Mouse (Mus musculus) midbrain, embryonic 15.5 days (tissue): Measurements from ENCODE around the gene Txnrd1. TPM values are rescaled to one million over a fixed set of nuclear protein-coding genes. Genes with fewer than 3 reads are reported as not detected.

Experiments used
- ATAC-seq: fragments of 200-750 bp; cut with Nextera tagmentation; replicated peaks from 2 replicates; pipeline ENCODE4 v1.8.0; 2017; ENCODE audit warnings: moderate TSS enrichment
- H3K27ac ChIP-seq: fragments of 300-500 bp; sonication (generic); 2 replicates; pipeline ENCODE4 v1.5.1; 2015; ENCODE audit warnings: mild to moderate bottlenecking, inconsistent platforms
- H3K27me3 ChIP-seq: fragments of 300-500 bp; sonication (generic); replicated peaks from 2 replicates; pipeline ENCODE4 v1.6.1; 2015; ENCODE audit warnings: inconsistent platforms
- H3K36me3 ChIP-seq: fragments of 300-500 bp; sonication (generic); replicated peaks from 2 replicates; pipeline ENCODE4 v1.6.1; 2015; ENCODE audit warnings: inconsistent platforms
- H3K4me1 ChIP-seq: fragments of 300-500 bp; sonication (generic); 2 replicates; pipeline ENCODE4 v1.6.1; 2015; ENCODE audit warnings: inconsistent platforms
- H3K4me2 ChIP-seq: fragments of 300-500 bp; sonication (generic); 2 replicates; pipeline ENCODE4 v1.6.1; 2015; ENCODE audit warnings: inconsistent platforms, mild to moderate bottlenecking, moderate library complexity
- H3K4me3 ChIP-seq: fragments of 300-500 bp; sonication (generic); 2 replicates; pipeline ENCODE4 v1.5.1; 2015; ENCODE audit warnings: mild to moderate bottlenecking, inconsistent platforms
- H3K9ac ChIP-seq: fragments of 300-500 bp; sonication (generic); 2 replicates; pipeline ENCODE4 v1.6.1; 2015; ENCODE audit warnings: mild to moderate bottlenecking, inconsistent platforms
- H3K9me3 ChIP-seq: fragments of 300-500 bp; sonication (generic); 2 replicates; pipeline ENCODE4 v1.6.1; 2016; ENCODE audit warnings: inconsistent platforms
- WGBS: fragments of 180-500 bp; shearing (Covaris S2); methylation state at CpG from one replicate; pipeline ENCODE4 v1.1.7; 2015; ENCODE audit warnings: mixed read lengths; 5-methylcytosine and 5-hydroxymethylcytosine counted together
- polyA plus RNA-seq: library from polyadenylated mRNA; unstranded; fragments of >200 nt; fragmentation: Nextera tagmentation; extraction: Ambion mirVana; gene quantifications from 2 replicates; pipeline ENCODE4 v1.2.1, GENCODE M21; 2015

Gene Txnrd1
- polyA plus RNA-seq, 1 experiment from 2014 or later, result 113 TPM

- H3K27me3 ChIP-seq, result no peaks in the 10 kb centered on the region
- H3K9me3 ChIP-seq, result no peaks in the 10 kb centered on the region
- peaks cover 8% of the 10 kb centered on the region; the same call in 1 of the 2 replicates for H3K36me3 ChIP-seq
- H3K9ac ChIP-seq, result no peak overlapping the region
- WGBS, result 6% methylated on average over 7 of the region's 7 CpGs
- no peak overlapping the region for H3K4me2 ChIP-seq
- H3K27ac ChIP-seq, result peak overlapping the region; percentile 47; the same call in 1 of the 2 replicates
- H3K4me1 ChIP-seq, result peaks cover 20% of the 10 kb centered on the region
- ATAC-seq, result peak; percentile 43; the same call in 1 of the 2 replicates
- H3K4me3 ChIP-seq, result no peak overlapping the region
Measured at GRCm38 (mm10) chr10:82901436-82901835, 67.7 kb downstream of the Txnrd1 start.

GRCm38 (mm10) chr10:82908526-82908925, 74.8 kb downstream of the Txnrd1 start:
- Histone ChIP-seq H3K27ac (no peak overlapping the region), H3K36me3 (no peaks in the 10 kb centered on the region), H3K4me3 (no peak overlapping the region), H3K9me3 (no peaks in the 10 kb centered on the region), H3K4me2 (no peak overlapping the region), H3K4me1 (peaks cover 5% of the 10 kb centered on the region; the same call in 1 of the 2 replicates), H3K9ac (no peak overlapping the region), H3K27me3 (no peaks in the 10 kb centered on the region)
- no peak for ATAC-seq
- WGBS, result 91% methylated on average over 7 of the region's 7 CpGs

GRCm38 (mm10) chr10:82909382-82909781, 75.6 kb downstream of the Txnrd1 start:
- peak; percentile 76 for ATAC-seq
- H3K4me1 ChIP-seq, result peaks cover 5% of the 10 kb centered on the region; the same call in 1 of the 2 replicates
- 0 out of 2 replicates have a peak overlapping the region, but pooled peaks have one; percentile 14 for H3K4me3 ChIP-seq
- H3K9ac ChIP-seq, result no peak overlapping the region; the same call in 1 of the 2 replicates
- no peak overlapping the region for H3K27ac ChIP-seq
- H3K9me3 ChIP-seq, result no peaks in the 10 kb centered on the region
- 15% methylated on average over 9 of the region's 9 CpGs for WGBS
- H3K27me3 ChIP-seq, result no peaks in the 10 kb centered on the region
- no peaks in the 10 kb centered on the region for H3K36me3 ChIP-seq
- peak overlapping the region; percentile 40 for H3K4me2 ChIP-seq

GRCm38 (mm10) chr10:82910198-82910597, 76.4 kb downstream of the Txnrd1 start:
- Histone ChIP-seq H3K9ac (no peak overlapping the region), H3K9me3 (no peaks in the 10 kb centered on the region), H3K4me1 (peaks cover 5% of the 10 kb centered on the region; the same call in 1 of the 2 replicates), H3K27me3 (no peaks in the 10 kb centered on the region), H3K4me3 (no peak overlapping the region), H3K36me3 (no peaks in the 10 kb centered on the region), H3K4me2 (no peak overlapping the region), H3K27ac (no peak overlapping the region)
- no peak for ATAC-seq
- WGBS, result 77% methylated on average over 3 of the region's 3 CpGs

GRCm38 (mm10) chr10:82913238-82913637, 79.5 kb downstream of the Txnrd1 start:
- no peak overlapping the region for H3K9ac ChIP-seq
- H3K9me3 ChIP-seq, result no peaks in the 10 kb centered on the region
- H3K4me1 ChIP-seq, result peaks cover 5% of the 10 kb centered on the region; the same call in 1 of the 2 replicates
- no peaks in the 10 kb centered on the region for H3K36me3 ChIP-seq
- no peaks in the 10 kb centered on the region for H3K27me3 ChIP-seq
- H3K4me2 ChIP-seq, result no peak overlapping the region
- no peak overlapping the region for H3K4me3 ChIP-seq
- WGBS, result 74% methylated on average over 4 of the region's 4 CpGs
- ATAC-seq, result no peak
- no peak overlapping the region for H3K27ac ChIP-seq

- Histone ChIP-seq H3K9ac (no peak overlapping the region), H3K4me1 (peaks cover 5% of the 10 kb centered on the region; the same call in 1 of the 2 replicates), H3K4me3 (no peak overlapping the region), H3K9me3 (no peaks in the 10 kb centered on the region), H3K4me2 (no peak overlapping the region), H3K27me3 (no peaks in the 10 kb centered on the region), H3K36me3 (no peaks in the 10 kb centered on the region), H3K27ac (no peak overlapping the region)
- 87% methylated on average over 6 of the region's 6 CpGs for WGBS
- ATAC-seq, result no peak
Measured at GRCm38 (mm10) chr10:82913772-82914171, 80.0 kb downstream of the Txnrd1 start.

GRCm38 (mm10) chr10:82918675-82919074, 84.9 kb downstream of the Txnrd1 start:
- no peak overlapping the region for H3K27ac ChIP-seq
- no peaks in the 10 kb centered on the region for H3K27me3 ChIP-seq
- no peak overlapping the region for H3K4me3 ChIP-seq
- no peaks in the 10 kb centered on the region for H3K9me3 ChIP-seq
- H3K4me1 ChIP-seq, result no peaks in the 10 kb centered on the region
- ATAC-seq, result no peak
- H3K36me3 ChIP-seq, result no peaks in the 10 kb centered on the region
- no peak overlapping the region for H3K4me2 ChIP-seq
- 75% methylated on average over 2 of the region's 2 CpGs for WGBS
- H3K9ac ChIP-seq, result no peak overlapping the region

GRCm38 (mm10) chr10:82919404-82919980, 85.7 kb downstream of the Txnrd1 start:
- no peak overlapping the region for H3K4me3 ChIP-seq
- H3K4me2 ChIP-seq, result no peak overlapping the region
- H3K27me3 ChIP-seq, result no peaks in the 10 kb centered on the region
- H3K9me3 ChIP-seq, result no peaks in the 10 kb centered on the region
- no peak overlapping the region for H3K27ac ChIP-seq
- H3K9ac ChIP-seq, result no peak overlapping the region
- H3K4me1 ChIP-seq, result no peaks in the 10 kb centered on the region
- ATAC-seq, result no peak
- 84% methylated on average over 4 of the region's 4 CpGs for WGBS
- H3K36me3 ChIP-seq, result no peaks in the 10 kb centered on the region

GRCm38 (mm10) chr10:82923547-82923946, 89.8 kb downstream of the Txnrd1 start:
- 76% methylated on average over 3 of the region's 3 CpGs for WGBS
- Histone ChIP-seq H3K27ac (no peak overlapping the region), H3K36me3 (no peaks in the 10 kb centered on the region), H3K4me2 (no peak overlapping the region), H3K4me1 (no peaks in the 10 kb centered on the region; the same call in 1 of the 2 replicates), H3K27me3 (no peaks in the 10 kb centered on the region), H3K9ac (no peak overlapping the region), H3K4me3 (no peak overlapping the region), H3K9me3 (no peaks in the 10 kb centered on the region)
- ATAC-seq, result no peak

GRCm38 (mm10) chr10:82924750-82925149, 91.0 kb downstream of the Txnrd1 start:
- 92% methylated on average over 2 of the region's 2 CpGs for WGBS
- Histone ChIP-seq H3K4me3 (no peak overlapping the region), H3K9ac (no peak overlapping the region), H3K36me3 (no peaks in the 10 kb centered on the region), H3K4me2 (no peak overlapping the region), H3K4me1 (no peaks in the 10 kb centered on the region; the same call in 1 of the 2 replicates), H3K27me3 (no peaks in the 10 kb centered on the region), H3K9me3 (no peaks in the 10 kb centered on the region), H3K27ac (no peak overlapping the region)
- no peak for ATAC-seq

- Histone ChIP-seq H3K4me1 (no peaks in the 10 kb centered on the region; the same call in 1 of the 2 replicates), H3K27me3 (no peaks in the 10 kb centered on the region), H3K4me2 (no peak overlapping the region), H3K27ac (no peak overlapping the region), H3K4me3 (no peak overlapping the region), H3K36me3 (no peaks in the 10 kb centered on the region), H3K9me3 (no peaks in the 10 kb centered on the region), H3K9ac (no peak overlapping the region)
- ATAC-seq, result no peak
- 74% methylated on average over 2 of the region's 2 CpGs for WGBS
Measured at GRCm38 (mm10) chr10:82925624-82926023, 91.9 kb downstream of the Txnrd1 start.

GRCm38 (mm10) chr10:82935018-82935633, 101.4 kb downstream of the Txnrd1 start:
- no peaks in the 10 kb centered on the region for H3K4me1 ChIP-seq
- 86% methylated on average over 13 of the region's 13 CpGs for WGBS
- ATAC-seq, result no peak

GRCm38 (mm10) chr10:82935774-82936173, 102.0 kb downstream of the Txnrd1 start:
- Histone ChIP-seq H3K27me3 (no peaks in the 10 kb centered on the region), H3K9ac (no peak overlapping the region), H3K9me3 (no peaks in the 10 kb centered on the region), H3K4me2 (no peak overlapping the region), H3K4me3 (no peak overlapping the region), H3K27ac (no peak overlapping the region), H3K4me1 (no peaks in the 10 kb centered on the region), H3K36me3 (no peaks in the 10 kb centered on the region)
- WGBS, result 92% methylated on average over 6 of the region's 6 CpGs
- no peak for ATAC-seq

More at GRCm38 (mm10) chr10:82935018-82935633, 101.4 kb downstream of the Txnrd1 start:
- no peak overlapping the region for H3K9ac ChIP-seq
- H3K27ac ChIP-seq, result no peak overlapping the region
- H3K4me2 ChIP-seq, result no peak overlapping the region
- no peaks in the 10 kb centered on the region for H3K9me3 ChIP-seq
- H3K4me3 ChIP-seq, result no peak overlapping the region
- H3K36me3 ChIP-seq, result no peaks in the 10 kb centered on the region
- no peaks in the 10 kb centered on the region for H3K27me3 ChIP-seq
